Mouse (Mus musculus): ENCODE measurements around the gene Gpr157.

- peak; percentile 73 for TF ChIP-seq CTCF (IDR thresholded peaks at IDR 0.05; ENCODE audit: extremely low read depth, insufficient read depth, low read length)
- TF ChIP-seq POLR2A (IDR thresholded peaks at IDR 0.05; ENCODE audit: extremely low read depth, insufficient read depth, low read length), result no peak
These were observed 25.7 kb downstream of the Gpr157 start for GRCm38 (mm10) chr4:150112867-150113266.
